Mouse (Mus musculus) CH12.LX (cell line): ENCODE data around the gene Psmb9.

ENCODE experiments used
- CHD1 ChIP-seq: IDR thresholded peaks from 2 replicates; pipeline ENCODE4 v1.6.1; 2012; ENCODE audit warnings: low read depth, low read length, improper control_type of control experiment, inconsistent platforms
- CTCF ChIP-seq, 2 experiments: IDR thresholded peaks in 1 of 2; conservative IDR thresholded peaks in 1 of 2; 2 replicates each; pipeline ENCODE4 v1.5.1; 2011 to 2012; ENCODE audit warnings: low read depth in 2 of 2, low read length in 2 of 2, improper control_type of control experiment in 1 of 2, inconsistent platforms in 1 of 2, mild to moderate bottlenecking in 1 of 2, moderate library complexity in 1 of 2
- KAT2A ChIP-seq: IDR thresholded peaks from 2 replicates; pipeline ENCODE4 v1.6.1; 2012; ENCODE audit warnings: low read length, improper control_type of control experiment, inconsistent platforms; ENCODE audit not compliant: insufficient replicate concordance
- MAFK ChIP-seq: IDR thresholded peaks from 2 replicates; pipeline ENCODE4 v1.6.1; 2011; ENCODE audit warnings: low read length, improper control_type of control experiment; ENCODE audit not compliant: insufficient replicate concordance
- POLR2A ChIP-seq: IDR thresholded peaks from 2 replicates; pipeline ENCODE4 v1.6.1; 2011; ENCODE audit warnings: low read depth, mild to moderate bottlenecking, improper control_type of control experiment, low read length
- POLR2AphosphoS2 ChIP-seq: IDR thresholded peaks from 2 replicates; pipeline ENCODE4 v1.6.1; 2011; ENCODE audit warnings: low read depth, low read length, improper control_type of control experiment
- RCOR1 ChIP-seq: conservative IDR thresholded peaks from 2 replicates; pipeline ENCODE4 v1.6.1; 2012; ENCODE audit warnings: low read depth, mild to moderate bottlenecking, inconsistent platforms, low read length, improper control_type of control experiment
- SMC3 ChIP-seq: IDR thresholded peaks from 2 replicates; pipeline ENCODE4 v1.6.1; 2011; ENCODE audit warnings: low read depth, low read length, improper control_type of control experiment

GRCm38 (mm10) chr17:34164202-34164895 lies 23.2 kb downstream of the Psmb9 start:
- TF ChIP-seq SMC3 (peak; percentile 79), POLR2AphosphoS2 (no peak), CTCF (conservative IDR thresholded peaks at IDR 0.05 in 1 of 2, IDR thresholded peaks at IDR 0.05 in 1 of 2; ENCODE audit: low read depth in 2 of 2, low read length in 2 of 2) (peak in 1 of 2 experiments; percentile 77; a peak in 3 of 4 replicates), KAT2A (no peak), POLR2A (peak; percentile 24; the same call in 1 of the 2 replicates), CHD1 (no peak), RCOR1 (no peak), MAFK (no peak)
